Mouse (Mus musculus): ENCODE measurements at regions not wholly inside any gene's neighbourhood (a gene's known extent, or its start where the extent isn't known, plus 50 kb on each side); places are given as distances from the start of the nearest gene placed in this dataset.
A peak's percentile ranks its signal among the peaks of the same experiment; 100 is the strongest.

- DNase-seq (ENCODE audit: low read depth, low spot score), result no peak
Measured at GRCm38 (mm10) chr10:121150668-121151067, 116.9 kb downstream of the Wif1 start.

- DNase-seq (ENCODE audit: low read depth, low spot score), result no peak
Measured at GRCm38 (mm10) chr10:121153625-121154024, 119.9 kb downstream of the Wif1 start.

DNA sequence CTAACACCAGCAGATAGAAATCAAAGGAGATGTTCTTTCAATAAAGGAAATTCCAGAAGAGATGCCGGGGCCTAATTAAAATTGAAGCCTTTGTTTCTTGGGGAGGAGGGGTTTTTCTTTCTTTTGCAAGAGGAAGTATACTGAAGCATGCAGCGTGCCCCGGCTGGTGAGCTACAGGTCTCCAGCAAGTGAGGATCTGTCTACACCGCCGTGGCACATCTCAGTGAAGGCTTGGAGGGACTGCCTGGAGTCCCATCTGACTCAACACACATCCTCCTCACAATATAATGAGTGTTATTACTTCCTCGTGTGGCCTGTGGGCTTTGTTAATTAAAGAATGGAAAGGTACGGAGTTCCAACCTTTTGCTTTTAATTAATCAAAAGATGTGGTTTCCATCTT is 126.7 kb downstream of the Wif1 start:
- no peak for DNase-seq (ENCODE audit: low read depth, low spot score)

DNA sequence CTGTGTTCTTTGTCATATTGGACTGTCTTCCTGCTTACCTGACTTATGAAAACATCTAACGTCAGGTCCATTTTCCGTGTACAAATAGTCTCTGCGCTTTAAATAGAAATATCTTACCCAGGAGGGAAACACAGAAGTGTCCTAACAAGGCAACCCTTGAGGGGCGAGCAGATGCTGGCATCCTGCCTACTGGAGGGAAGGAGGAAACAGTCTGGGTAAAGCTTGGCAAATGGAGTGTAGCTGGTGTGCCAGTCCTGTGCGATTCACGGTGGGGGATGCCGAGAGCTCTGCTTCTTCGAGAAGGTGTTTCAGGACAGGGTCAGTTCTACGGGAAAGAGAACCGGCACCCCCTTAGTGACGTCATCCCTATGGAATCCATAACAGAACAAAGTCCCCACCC is 127.4 kb downstream of the Wif1 start:
- DNase-seq (ENCODE audit: low read depth, low spot score), result no peak

DNA sequence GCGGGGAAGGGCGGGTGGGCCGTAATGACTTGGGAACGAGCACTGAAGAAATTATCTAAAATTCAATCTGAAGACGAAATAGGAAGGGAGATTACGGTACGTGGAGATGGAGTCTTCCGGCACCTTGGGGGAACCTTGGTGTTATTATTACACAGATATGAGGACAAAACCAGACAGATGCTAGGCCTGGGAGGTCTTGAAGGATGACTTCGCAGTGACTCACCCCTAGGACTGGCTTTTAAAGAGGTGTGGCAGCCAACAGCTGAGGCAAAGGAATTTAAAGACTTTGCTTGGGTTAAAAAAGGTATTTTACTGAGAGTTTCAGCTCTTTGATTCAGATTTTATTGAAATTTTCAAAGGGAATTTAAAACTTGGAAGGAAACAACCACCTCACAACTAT is 140.3 kb downstream of the Wif1 start:
- no peak for DNase-seq (ENCODE audit: low read depth, low spot score)

DNA sequence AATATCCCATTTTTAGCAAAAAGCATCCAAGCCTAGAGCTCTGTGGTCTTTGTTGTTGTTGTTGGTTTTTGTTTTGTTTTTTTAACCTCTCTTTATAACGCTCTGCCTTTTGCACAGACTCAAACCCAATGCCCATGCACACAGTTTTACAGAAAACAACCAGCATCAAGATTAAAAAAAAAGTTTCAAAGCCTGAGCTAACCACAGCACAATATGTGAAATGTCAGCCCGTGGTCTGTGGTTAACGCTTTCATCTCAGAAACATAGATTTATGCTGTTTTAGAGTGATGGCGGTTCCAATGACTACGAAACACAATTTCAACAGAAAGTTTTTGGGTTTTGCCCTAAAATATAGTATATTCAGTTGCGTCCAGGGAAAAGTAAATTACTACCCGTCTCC is 155.4 kb downstream of the Wif1 start:
- no peak for DNase-seq (ENCODE audit: low read depth, low spot score)

GRCm38 (mm10) chr10:121199236-121199635 is 151.8 kb downstream of the Tbc1d30 start:
- DNase-seq (ENCODE audit: low read depth, low spot score), result no peak

- no peak for DNase-seq (ENCODE audit: low read depth, low spot score)
Measured at GRCm38 (mm10) chr10:121202531-121202930, 148.5 kb downstream of the Tbc1d30 start.

DNA sequence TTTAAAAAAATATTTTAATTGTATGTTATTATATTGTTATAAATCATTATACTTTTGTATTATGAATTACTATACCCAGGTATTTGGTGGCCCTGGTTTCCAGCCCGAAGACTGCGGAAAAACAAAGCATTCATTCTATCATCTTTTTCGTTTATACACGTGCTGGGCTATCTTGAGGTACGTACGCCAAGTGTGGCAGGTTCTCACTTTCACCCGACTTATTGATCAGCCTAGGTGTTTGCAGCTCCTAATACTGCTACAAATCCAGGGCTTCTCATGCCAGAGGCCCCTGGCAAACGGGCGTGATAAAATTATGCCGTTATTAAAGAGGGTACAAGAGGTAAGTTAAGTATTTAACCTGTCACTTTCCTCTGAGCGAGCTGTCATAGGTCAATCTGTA is 145.5 kb downstream of the Tbc1d30 start:
- no peak for DNase-seq (ENCODE audit: low read depth, low spot score)

DNA sequence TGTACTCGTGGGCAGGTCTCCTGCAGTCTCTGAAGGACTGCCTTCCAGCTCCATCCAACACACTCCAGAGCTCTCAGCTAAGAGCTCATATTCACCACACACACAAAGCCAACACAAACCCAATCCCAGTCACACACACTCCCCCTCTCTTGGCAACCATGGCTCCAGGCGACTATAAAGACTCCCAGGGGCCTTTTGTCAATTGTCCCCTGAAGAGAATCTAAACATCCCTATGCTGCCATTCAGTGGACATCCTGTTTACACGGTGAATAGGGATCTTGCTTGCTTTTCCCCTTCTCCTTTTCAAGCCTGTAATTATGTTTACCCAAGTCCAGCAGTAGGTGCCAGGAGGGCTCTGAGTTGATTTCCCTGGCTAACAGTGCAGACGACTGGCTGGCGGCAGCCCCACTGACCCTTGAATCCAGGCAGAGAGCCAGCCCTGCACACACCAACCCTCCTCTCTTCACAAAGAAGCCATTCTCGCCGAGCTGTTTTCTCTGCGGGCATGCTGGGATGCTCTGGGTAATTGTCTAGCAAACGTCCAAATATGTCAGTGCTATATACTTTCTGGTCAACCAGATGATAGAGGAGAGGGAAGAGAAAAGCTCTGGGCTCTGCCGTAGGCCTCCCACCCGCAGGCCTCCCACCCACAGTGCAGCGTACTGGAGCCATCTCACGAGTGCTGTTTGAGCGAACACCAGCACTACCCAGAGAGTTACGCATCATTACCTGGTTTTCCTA is 144.9 kb downstream of the Tbc1d30 start:
- DNase-seq (ENCODE audit: low read depth, low spot score), result peak; percentile 28

- DNase-seq (ENCODE audit: low read depth, low spot score), result no peak
Measured at GRCm38 (mm10) chr10:121206743-121207039, 144.4 kb downstream of the Tbc1d30 start.

All from telencephalon, adult 2 months (tissue).